Mouse (Mus musculus) bone marrow, adult 2 months (tissue): ENCODE results near the gene Wdr61.

ENCODE experiments used
- CTCF ChIP-seq: fragments of 200-500 bp; IDR thresholded peaks from 2 replicates; pipeline ENCODE4 v1.5.1; 2011; ENCODE audit warnings: low read length, control low read depth; ENCODE audit not compliant: control insufficient read depth, insufficient read depth
- POLR2A ChIP-seq: fragments of 200-500 bp; IDR thresholded peaks from 2 replicates; pipeline ENCODE4 v1.6.1; 2011; ENCODE audit warnings: low read depth, mild to moderate bottlenecking, control low read depth, low read length, borderline replicate concordance; ENCODE audit not compliant: control insufficient read depth

DNA sequence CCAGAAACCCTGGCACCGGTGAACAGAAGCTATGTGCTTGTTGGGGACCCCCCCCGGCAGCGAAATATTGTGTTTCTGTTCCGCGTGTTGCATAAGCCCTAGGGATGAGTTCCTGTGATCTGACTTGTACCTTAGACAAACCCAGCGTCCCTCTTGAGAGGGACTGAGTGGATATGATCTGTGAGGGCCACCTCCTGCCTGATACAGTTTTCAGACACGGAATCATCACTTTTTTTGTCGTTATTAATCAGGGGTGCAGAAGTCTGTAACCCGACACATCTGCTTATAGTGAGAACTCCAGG, 34.2 kb downstream of the Wdr61 start:
- TF ChIP-seq CTCF (no peak), POLR2A (no peak)
